Mouse (Mus musculus) cerebellum, postnatal 4 days (tissue): ENCODE data around the gene Rmdn2.
A peak's percentile ranks its signal among the peaks of the same experiment; 100 is the strongest.

ENCODE experiments used
- DNase-seq, 2 experiments: peaks; one replicate each; pipeline ENCODE4 v3.0.0; 2022; ENCODE audit warnings: low spot score in 2 of 2, mixed read lengths in 1 of 2

The Rmdn2 gene

DNA sequence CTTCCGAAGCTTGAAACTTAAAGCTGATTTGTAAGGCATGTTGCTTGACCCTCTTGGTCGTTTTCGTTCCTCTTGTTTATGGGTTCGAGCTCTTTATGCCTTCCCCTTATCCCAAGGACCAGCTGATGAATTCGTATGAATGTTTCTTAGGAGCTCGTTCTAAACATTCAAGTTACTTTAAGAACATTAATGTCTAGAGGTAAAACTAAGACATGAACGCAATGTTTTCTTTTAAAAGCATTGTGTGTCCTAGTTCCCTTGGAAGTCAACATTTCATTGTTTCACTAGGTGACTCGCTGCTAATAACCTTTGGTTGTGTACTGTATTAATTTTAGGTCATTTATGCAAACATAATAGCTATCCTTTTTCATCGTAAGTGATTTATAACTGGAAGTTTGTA is 4.2 kb downstream of the Rmdn2 start:
- DNase-seq = no peak

- no peak for DNase-seq
Observed at GRCm38 (mm10) chr17:79616621-79617020, 5.0 kb downstream of the Rmdn2 start.

DNA sequence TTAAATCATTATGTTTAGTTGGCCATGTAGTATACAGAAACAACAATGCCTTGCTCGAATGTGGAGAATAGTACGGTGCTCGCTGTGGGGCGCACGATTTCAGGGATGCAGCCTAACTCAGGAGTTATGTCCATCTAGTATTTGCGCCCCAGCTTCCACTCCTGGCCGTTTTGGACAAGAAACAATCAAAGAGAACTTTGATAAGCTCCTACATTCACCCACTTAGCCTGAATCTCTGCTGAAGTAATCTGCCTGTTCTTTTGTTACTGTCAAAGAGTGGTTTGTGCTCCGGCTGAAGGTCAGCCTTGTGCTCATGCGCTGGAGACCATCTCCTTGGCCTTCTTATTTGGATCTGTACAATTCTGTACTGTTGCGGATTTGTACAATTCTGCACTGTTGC is 6.8 kb downstream of the Rmdn2 start:
- no peak for DNase-seq

DNA sequence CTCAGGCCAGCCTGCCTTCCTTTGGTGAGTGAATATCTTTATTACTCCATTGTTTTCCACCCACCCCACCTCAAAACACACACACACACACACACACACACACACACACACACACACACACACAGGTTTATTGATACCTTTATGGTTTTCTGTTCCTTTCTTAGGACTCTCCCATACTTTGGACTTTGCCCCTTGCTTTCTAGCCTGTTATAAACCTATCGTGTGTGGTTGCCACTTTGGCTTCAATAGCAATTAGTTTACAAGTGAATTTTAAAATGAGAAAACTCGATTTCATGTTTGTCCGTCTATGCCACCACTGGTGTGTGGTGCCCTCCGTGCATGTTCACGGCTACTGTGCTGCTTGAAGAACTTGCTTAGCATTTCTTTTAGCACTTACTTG is 7.3 kb downstream of the Rmdn2 start:
- no peak for DNase-seq

- no peak for DNase-seq
Observed at GRCm38 (mm10) chr17:79622050-79622449, 10.4 kb downstream of the Rmdn2 start.

DNA sequence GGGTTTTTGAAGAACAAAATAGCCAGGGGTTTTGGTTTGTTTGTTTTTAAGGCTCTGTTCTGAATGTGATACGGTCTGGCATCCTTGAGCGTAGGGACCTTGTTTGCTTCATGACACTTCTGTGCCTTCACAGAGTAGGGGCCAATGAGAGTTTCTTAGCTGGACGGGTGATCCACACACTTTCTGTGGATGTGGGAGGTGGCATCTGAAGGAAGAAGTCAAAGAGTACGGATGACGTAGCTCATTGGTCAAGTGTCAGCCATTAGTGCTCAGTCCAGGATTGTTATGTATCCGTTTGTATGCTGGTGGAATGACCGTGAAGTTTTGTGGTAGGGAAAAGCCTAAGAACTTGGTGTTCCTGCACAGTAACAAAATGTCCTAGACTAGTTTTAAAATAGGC is 10.9 kb downstream of the Rmdn2 start:
- DNase-seq = no peak

DNA sequence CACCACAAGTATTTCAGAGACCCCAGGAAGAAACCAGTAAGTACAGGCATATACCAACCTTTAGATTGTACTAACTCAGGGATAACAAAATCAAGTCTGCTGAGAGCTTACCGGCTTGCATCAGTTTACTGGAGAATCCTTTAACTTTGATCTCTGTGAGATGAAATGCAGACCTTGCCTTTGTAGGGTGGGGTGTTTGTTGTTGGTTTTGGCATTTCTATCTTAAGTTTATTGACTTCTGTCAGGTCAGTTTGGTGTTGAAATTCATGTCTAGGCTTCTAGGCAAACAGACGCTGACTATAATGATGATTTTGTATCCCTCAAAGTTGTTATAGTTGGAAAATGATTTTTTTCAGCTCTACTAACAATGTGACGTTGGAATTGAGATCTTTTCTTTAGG is 12.2 kb downstream of the Rmdn2 start:
- no peak for DNase-seq

GRCm38 (mm10) chr17:79626241-79626816 is 14.7 kb downstream of the Rmdn2 start:
- no peak for DNase-seq

DNA sequence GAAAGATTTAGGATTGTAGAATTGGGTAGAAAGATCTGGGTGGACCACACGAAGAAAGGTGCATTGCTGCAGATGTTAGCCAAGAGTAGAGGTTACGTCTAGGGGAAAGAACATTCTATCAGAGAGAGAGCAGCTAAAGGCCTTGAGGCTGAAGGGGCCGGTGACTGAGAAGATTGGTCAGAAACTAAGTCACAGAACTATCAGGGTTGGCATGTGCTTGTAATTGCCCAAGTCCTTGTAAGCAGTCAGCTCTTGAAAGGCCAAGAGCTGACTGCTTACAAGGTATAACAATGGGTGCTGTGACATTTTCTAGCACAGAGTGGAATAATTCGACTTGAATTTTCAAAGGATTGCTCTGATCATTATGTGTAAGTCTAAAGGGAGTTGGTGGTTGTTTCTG is 38.2 kb downstream of the Rmdn2 start:
- no peak for DNase-seq

DNA sequence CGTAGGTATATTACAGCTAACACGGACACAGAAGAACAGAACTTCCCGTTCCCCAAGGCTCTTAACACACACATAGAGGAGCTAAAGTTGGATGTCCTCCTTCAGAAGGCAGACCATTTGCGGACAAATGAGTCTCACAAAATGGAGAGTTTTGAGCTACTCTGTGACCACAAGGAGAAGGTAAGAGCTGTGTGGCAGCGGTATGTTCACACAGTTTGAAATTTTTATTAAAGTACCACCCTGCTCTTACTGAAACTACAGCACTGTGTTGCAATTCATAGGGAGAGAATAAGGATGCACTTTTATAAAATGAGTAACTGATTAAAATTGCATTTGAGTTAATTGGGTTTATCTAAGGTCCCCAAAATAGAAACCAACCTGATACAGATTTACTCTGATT is 38.6 kb downstream of the Rmdn2 start:
- DNase-seq = no peak

DNA sequence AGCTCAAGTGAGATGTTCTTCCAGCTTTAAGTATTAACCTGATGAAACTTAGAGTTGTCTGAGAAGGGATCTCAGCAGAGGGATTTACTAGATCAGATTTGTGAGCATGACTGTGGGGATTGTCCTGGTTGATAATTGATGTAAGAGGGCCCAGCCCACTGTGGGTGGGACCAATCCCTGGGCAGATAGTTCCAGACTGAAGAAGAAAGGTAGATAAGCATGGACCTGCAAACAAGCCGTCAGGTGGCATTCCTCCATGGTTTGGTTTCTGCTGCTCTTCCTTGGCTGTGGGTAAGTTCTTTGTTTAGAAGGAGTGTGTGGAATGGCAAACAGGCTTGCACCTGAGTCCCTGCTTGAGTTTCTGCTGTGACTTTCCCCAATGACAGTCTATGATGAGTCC is 41.5 kb downstream of the Rmdn2 start:
- DNase-seq = no peak

DNA sequence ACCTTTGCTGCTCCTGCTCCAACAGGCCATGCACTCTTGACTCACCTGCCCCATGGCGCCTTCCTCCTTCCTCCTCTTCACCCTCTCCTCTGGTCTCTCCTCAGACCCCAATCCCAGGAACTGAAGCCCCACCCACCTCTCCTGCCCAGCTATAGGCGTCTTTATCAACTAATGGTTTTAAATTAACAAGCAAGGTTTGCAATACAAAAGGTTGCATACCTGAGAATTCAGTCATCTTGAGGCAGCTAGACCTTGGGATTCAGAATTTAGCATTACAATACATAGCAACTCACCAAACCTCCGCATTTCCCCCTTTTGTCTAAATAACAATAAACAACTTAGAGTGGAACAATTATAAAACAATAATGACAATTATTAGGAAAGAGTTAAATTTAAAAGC is 42.5 kb downstream of the Rmdn2 start:
- DNase-seq = no peak

- no peak for DNase-seq
Observed at GRCm38 (mm10) chr17:79657785-79658184, 46.1 kb downstream of the Rmdn2 start.

- no peak for DNase-seq
Observed at GRCm38 (mm10) chr17:79658452-79658851, 46.8 kb downstream of the Rmdn2 start.

DNA sequence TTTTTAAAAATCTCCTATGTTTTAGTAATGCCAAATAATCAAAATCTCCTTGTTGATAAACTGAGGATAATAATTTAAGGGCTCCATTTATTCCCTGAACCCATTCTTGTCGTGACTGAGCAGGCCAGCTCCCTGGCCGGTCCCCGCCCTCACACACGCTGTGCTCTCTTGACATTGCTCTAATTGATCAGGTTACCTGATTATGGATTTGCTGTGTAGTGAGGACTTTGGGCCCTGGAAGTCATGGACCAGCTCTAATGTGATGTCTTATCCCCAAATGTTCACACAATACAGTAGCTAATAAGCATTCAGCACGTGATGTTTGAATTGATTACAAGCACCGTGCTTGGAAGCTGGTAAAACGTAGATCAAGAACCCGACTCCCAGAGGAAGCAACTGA is 47.2 kb downstream of the Rmdn2 start:
- no peak for DNase-seq

DNA sequence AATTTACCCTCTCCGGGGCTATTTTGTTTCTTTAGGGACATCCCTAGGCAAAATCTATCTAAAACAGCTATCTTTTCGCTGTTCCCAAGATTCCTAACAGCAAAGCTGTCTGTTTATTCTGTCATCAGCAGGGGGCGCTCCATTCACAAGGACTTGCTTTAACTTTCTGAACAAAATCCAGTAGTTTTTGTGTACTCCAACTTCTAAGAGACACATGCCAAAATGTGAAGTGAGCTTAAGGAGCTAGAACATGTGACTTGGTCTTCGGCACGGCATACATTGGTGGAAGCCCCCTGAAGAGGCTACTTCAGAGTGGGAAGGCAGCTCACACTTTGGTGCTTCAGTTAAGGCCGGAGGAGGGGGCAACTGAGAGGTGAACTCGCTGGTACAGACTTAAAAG is 49.7 kb downstream of the Rmdn2 start:
- DNase-seq = peak; percentile 52 to 67

GRCm38 (mm10) chr17:79661848-79662247 is 50.2 kb downstream of the Rmdn2 start:
- no peak for DNase-seq

DNA sequence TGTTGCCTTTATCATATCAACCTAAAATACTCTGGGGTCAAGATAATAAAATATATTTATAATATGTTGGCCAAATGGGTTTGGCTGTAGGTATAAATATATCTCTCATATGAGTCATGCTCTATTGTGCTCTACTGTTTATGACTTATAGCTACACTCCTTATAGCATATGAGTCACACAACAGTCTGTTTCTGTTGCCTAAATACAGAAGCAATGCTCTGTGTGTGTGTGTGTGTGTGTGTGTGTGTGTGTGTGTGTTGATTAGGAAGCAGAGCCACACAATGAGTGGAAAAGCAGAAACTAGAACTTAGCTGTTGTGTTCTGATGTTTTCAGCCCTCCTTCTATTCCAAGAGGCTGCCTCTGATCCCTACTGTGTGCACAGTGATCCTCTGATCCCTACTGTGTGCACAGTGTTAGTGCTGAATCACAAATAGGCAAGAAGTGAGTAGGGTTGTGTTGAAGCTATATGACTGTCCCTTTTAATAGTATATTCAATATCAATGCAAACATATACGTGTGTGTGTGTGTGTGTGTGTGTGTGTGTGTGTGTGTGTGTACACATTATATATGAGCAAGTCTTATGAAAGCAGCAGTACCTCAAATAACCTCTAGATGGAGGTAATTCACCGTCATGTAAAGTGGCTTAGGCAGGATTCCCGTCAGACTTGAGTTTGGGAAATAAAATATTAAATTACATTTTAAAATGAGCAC is 51.9 kb downstream of the Rmdn2 start:
- DNase-seq = no peak

DNA sequence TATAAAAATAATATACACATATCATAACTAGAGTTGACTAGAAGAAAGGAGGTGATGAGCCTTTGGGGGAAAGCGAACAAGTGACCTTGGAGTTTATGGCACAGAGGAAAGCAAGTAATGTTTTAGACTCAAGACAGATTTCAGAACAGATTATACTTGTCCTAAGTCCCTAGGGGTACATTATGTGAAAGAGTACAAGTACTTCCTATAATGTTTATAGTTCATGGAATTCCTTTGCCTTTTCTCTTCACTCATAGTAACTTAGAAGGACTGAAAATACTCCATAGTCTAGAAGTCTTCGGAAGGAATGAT is 52.4 kb downstream of the Rmdn2 start:
- DNase-seq = no peak

GRCm38 (mm10) chr17:79670837-79671236 is 59.2 kb downstream of the Rmdn2 start:
- DNase-seq = no peak

GRCm38 (mm10) chr17:79695106-79695505 is 83.4 kb downstream of the Rmdn2 start:
- DNase-seq = no peak

DNA sequence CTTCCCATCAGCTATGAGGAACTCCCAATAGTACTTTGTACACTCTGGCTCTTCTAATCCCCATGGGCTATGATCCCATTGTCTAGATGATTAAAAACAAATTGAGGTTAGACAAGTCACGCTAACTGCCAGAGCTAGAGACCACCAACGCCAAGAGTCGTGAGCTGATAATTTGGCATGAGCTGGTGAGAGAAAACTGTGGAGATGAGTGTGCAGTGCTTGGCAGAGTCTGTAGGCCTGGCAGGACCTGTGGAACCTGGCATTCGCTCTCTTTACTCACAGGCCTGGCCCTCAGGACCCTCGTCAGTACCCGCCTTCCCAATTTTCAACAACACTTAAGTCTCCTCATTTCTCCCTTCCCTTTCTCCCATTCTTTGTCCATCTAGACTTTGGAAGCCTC is 83.9 kb downstream of the Rmdn2 start:
- DNase-seq = no peak

DNA sequence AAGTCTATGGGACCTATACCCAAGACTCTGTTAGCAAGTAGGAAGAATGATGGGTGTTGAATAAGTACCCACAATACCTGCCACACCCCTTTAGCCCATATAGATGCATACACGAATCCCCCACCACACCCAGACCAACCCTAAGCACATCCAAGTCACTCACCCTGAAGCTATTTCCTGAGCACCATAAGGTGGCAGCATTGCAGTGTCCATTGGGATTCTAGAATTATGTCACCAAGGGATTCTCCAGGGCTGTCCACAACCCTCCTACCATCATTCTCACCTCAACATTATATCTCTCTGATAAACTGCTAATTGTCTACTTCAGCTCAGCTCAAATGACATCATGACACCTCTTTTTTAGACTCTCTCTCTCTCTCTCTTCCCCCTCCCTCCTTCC is 87.5 kb downstream of the Rmdn2 start:
- no peak for DNase-seq

DNA sequence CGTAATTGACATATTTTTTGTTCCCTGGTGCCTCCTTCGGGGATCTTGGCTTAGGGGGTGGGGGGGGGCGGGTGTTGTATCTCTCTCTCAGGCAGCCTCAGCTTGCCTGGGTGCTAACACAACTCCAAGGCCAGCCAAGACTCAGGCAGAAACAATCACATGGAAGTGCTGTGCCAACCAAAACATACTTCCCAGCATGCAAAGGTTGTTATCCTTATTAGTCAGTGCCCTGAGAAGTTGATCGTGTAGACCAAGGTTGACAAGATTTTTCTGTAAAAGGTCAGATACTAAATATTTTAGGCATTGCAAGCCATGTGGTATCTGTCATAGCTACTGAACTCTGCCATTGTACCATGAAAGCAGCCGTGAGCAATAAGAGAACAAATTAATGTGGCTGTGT is 89.2 kb downstream of the Rmdn2 start:
- DNase-seq = no peak
